Mouse (Mus musculus): ENCODE measurements at regions not wholly inside any gene's neighbourhood (a gene's known extent, or its start where the extent isn't known, plus 50 kb on each side); places are given as distances from the start of the nearest gene placed in this dataset.

GRCm38 (mm10) chr6:52458828-52459227, 145.5 kb downstream of the Evx1 start:
- TF ChIP-seq EP300 (IDR thresholded peaks at IDR 0.05; ENCODE audit: low read depth) (no peak), CTCF (IDR thresholded peaks at IDR 0.05; ENCODE audit: low read depth) (no peak)
- no peaks in the 10 kb centered on the region for H3K36me3 ChIP-seq (replicated peaks; ENCODE audit: control insufficient read depth, insufficient read depth, low read depth)
- ATAC-seq (ENCODE audit: insufficient read depth) = no peak
- H3K9ac ChIP-seq (replicated peaks) = no peak overlapping the region
- H3K27ac ChIP-seq = no peak overlapping the region
- no peak overlapping the region for H3K4me2 ChIP-seq (ENCODE audit: low read depth)
- H3K4me1 ChIP-seq (replicated peaks; ENCODE audit: control insufficient read depth in 2 of 2, insufficient read depth in 2 of 2, low read length in 1 of 2) = no peaks in the 10 kb centered on the region
- H3K9me3 ChIP-seq (ENCODE audit: control insufficient read depth, low read length) = no peaks in the 10 kb centered on the region
- H3K4me3 ChIP-seq (ENCODE audit: insufficient read depth in 1 of 2, low read depth in 2 of 2, low read length in 2 of 2) = no peak overlapping the region
- WGBS (ENCODE audit: insufficient replicate concordance) = 67% methylated on average over 11 of the region's 11 CpGs
- H3K27me3 ChIP-seq (ENCODE audit: control insufficient read depth, insufficient read depth, low read length) = no peaks in the 10 kb centered on the region
- DNase-seq (ENCODE audit: low read depth in 3 of 3, low spot score in 3 of 3) = no peak

DNA sequence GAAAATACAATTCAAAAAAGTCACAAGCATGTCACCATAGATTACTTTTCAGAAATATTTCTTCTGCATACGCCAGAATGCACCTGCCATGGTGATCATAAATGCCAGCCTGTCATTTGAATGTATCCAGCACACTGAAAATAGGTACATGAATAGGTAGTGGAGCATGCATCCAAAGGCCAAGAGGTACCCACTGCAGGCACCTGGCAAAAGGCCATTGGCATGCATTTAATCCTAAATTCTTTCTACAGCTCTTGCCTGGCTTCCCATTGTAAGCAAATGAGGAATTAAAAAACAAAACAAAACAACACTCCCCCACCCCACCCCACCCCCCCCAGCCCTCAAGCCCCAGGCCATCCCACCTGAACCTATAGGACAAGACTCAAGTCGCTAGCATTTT, 147.9 kb downstream of the Evx1 start:
- no peak for DNase-seq (ENCODE audit: low read depth in 3 of 3, low spot score in 3 of 3)
- Histone ChIP-seq H3K4me1 (replicated peaks; ENCODE audit: control insufficient read depth in 2 of 2, insufficient read depth in 2 of 2, low read length in 1 of 2) (no peaks in the 10 kb centered on the region), H3K9ac (replicated peaks) (no peak overlapping the region), H3K4me2 (ENCODE audit: low read depth) (no peak overlapping the region), H3K4me3 (ENCODE audit: insufficient read depth in 1 of 2, low read depth in 2 of 2, low read length in 2 of 2) (no peak overlapping the region), H3K27me3 (ENCODE audit: control insufficient read depth, insufficient read depth, low read length) (no peaks in the 10 kb centered on the region), H3K36me3 (replicated peaks; ENCODE audit: control insufficient read depth, insufficient read depth, low read depth) (no peaks in the 10 kb centered on the region), H3K27ac (no peak overlapping the region), H3K9me3 (ENCODE audit: control insufficient read depth, low read length) (no peaks in the 10 kb centered on the region)
- WGBS (ENCODE audit: insufficient replicate concordance) = 64% methylated on average over 2 of the region's 2 CpGs
- no peak for TF ChIP-seq EP300 (IDR thresholded peaks at IDR 0.05; ENCODE audit: low read depth)
- TF ChIP-seq CTCF (IDR thresholded peaks at IDR 0.05; ENCODE audit: low read depth) = no peak
- ATAC-seq (ENCODE audit: insufficient read depth) = no peak

- no peak for TF ChIP-seq EP300 (IDR thresholded peaks at IDR 0.05; ENCODE audit: low read depth)
- TF ChIP-seq CTCF (IDR thresholded peaks at IDR 0.05; ENCODE audit: low read depth) = no peak
- no peaks in the 10 kb centered on the region for H3K27me3 ChIP-seq (ENCODE audit: control insufficient read depth, insufficient read depth, low read length)
- no peak for ATAC-seq (ENCODE audit: insufficient read depth)
Observed at GRCm38 (mm10) chr6:52463369-52463768, 150.1 kb downstream of the Evx1 start.

GRCm38 (mm10) chr6:52464571-52464970, 151.3 kb downstream of the Evx1 start:
- DNase-seq (ENCODE audit: low read depth in 3 of 3, low spot score in 3 of 3) (no peak), ATAC-seq (ENCODE audit: insufficient read depth) (no peak)
- Histone ChIP-seq H3K4me3 (ENCODE audit: insufficient read depth in 1 of 2, low read depth in 2 of 2, low read length in 2 of 2) (no peak overlapping the region), H3K27me3 (ENCODE audit: control insufficient read depth, insufficient read depth, low read length) (no peaks in the 10 kb centered on the region), H3K36me3 (replicated peaks; ENCODE audit: control insufficient read depth, insufficient read depth, low read depth) (no peaks in the 10 kb centered on the region), H3K9ac (replicated peaks) (no peak overlapping the region), H3K4me1 (replicated peaks; ENCODE audit: control insufficient read depth in 2 of 2, insufficient read depth in 2 of 2, low read length in 1 of 2) (no peaks in the 10 kb centered on the region), H3K4me2 (ENCODE audit: low read depth) (no peak overlapping the region), H3K27ac (no peak overlapping the region), H3K9me3 (ENCODE audit: control insufficient read depth, low read length) (no peaks in the 10 kb centered on the region)
- TF ChIP-seq EP300 (IDR thresholded peaks at IDR 0.05; ENCODE audit: low read depth) = no peak
- TF ChIP-seq CTCF (IDR thresholded peaks at IDR 0.05; ENCODE audit: low read depth) = no peak
- WGBS (ENCODE audit: insufficient replicate concordance) = 49% methylated on average over 3 of the region's 3 CpGs

More at GRCm38 (mm10) chr6:52463369-52463768, 150.1 kb downstream of the Evx1 start:
- no peaks in the 10 kb centered on the region for H3K9me3 ChIP-seq (ENCODE audit: control insufficient read depth, low read length)
- WGBS (ENCODE audit: insufficient replicate concordance) = 80% methylated on average over 12 of the region's 12 CpGs
- no peak overlapping the region for H3K9ac ChIP-seq (replicated peaks)
- no peaks in the 10 kb centered on the region for H3K4me1 ChIP-seq (replicated peaks; ENCODE audit: control insufficient read depth in 2 of 2, insufficient read depth in 2 of 2, low read length in 1 of 2)
- H3K4me3 ChIP-seq (ENCODE audit: insufficient read depth in 1 of 2, low read depth in 2 of 2, low read length in 2 of 2) = no peak overlapping the region
- no peaks in the 10 kb centered on the region for H3K36me3 ChIP-seq (replicated peaks; ENCODE audit: control insufficient read depth, insufficient read depth, low read depth)
- no peak overlapping the region for H3K27ac ChIP-seq
- no peak for DNase-seq (ENCODE audit: low read depth in 3 of 3, low spot score in 3 of 3)
- H3K4me2 ChIP-seq (ENCODE audit: low read depth) = no peak overlapping the region

GRCm38 (mm10) chr6:52465834-52466525, 152.7 kb downstream of the Evx1 start:
- Histone ChIP-seq H3K4me3 (ENCODE audit: insufficient read depth in 1 of 2, low read depth in 2 of 2, low read length in 2 of 2) (no peak overlapping the region), H3K9ac (replicated peaks) (no peak overlapping the region), H3K27me3 (ENCODE audit: control insufficient read depth, insufficient read depth, low read length) (no peaks in the 10 kb centered on the region), H3K36me3 (replicated peaks; ENCODE audit: control insufficient read depth, insufficient read depth, low read depth) (no peaks in the 10 kb centered on the region), H3K4me1 (replicated peaks; ENCODE audit: control insufficient read depth in 2 of 2, insufficient read depth in 2 of 2, low read length in 1 of 2) (no peaks in the 10 kb centered on the region), H3K27ac (no peak overlapping the region), H3K9me3 (ENCODE audit: control insufficient read depth, low read length) (no peaks in the 10 kb centered on the region), H3K4me2 (ENCODE audit: low read depth) (no peak overlapping the region)
- 54% methylated on average over 9 of the region's 9 CpGs for WGBS (ENCODE audit: insufficient replicate concordance)
- no peak for DNase-seq (ENCODE audit: low read depth in 3 of 3, low spot score in 3 of 3)
- TF ChIP-seq CTCF (IDR thresholded peaks at IDR 0.05; ENCODE audit: low read depth) = no peak
- ATAC-seq (ENCODE audit: insufficient read depth) = no peak
